Mouse (Mus musculus) heart, adult 2 months (tissue): ENCODE data around the gene Marcks. TPM values are rescaled to one million over a fixed set of nuclear protein-coding genes. Genes with fewer than 3 reads are reported as not detected.
"Not testable (repeated sequence)": the region's sequence is repeated elsewhere in the genome, so short reads cannot be mapped to it uniquely, and the experiment has no call there.

ENCODE experiments used
- DNase-seq, 2 experiments: peaks; one replicate each; pipeline ENCODE4 v3.0.0; 2021
- H3K27ac ChIP-seq: fragments of 200-600 bp; 2 replicates; pipeline ENCODE4 v1.8.1; 2022
- H3K27me3 ChIP-seq: fragments of 200-500 bp; 2 replicates; pipeline ENCODE4 v1.6.1; 2012; ENCODE audit warnings: mild to moderate bottlenecking, low read length, inconsistent platforms, mixed read lengths; ENCODE audit not compliant: control insufficient read depth, insufficient read depth
- H3K36me3 ChIP-seq: fragments of 200-500 bp; 2 replicates; pipeline ENCODE4 v1.6.1; 2012; ENCODE audit warnings: low read length, inconsistent platforms; ENCODE audit not compliant: control insufficient read depth, insufficient read depth
- H3K4me1 ChIP-seq: fragments of 200-500 bp; 2 replicates; pipeline ENCODE4 v1.6.1; 2011; ENCODE audit warnings: low read length; ENCODE audit not compliant: control insufficient read depth, insufficient read depth
- H3K4me3 ChIP-seq: fragments of 200-600 bp; 2 replicates; pipeline ENCODE4 v1.8.1; 2022
- H3K79me2 ChIP-seq: fragments of 200-500 bp; replicated peaks from 2 replicates; pipeline ENCODE4 v1.6.1; 2012; ENCODE audit warnings: mild to moderate bottlenecking, inconsistent platforms, low read length, moderate library complexity, mixed read lengths; ENCODE audit not compliant: control insufficient read depth, insufficient read depth
- H3K9ac ChIP-seq: fragments of 200-500 bp; 2 replicates; pipeline ENCODE4 v1.6.1; 2012; ENCODE audit warnings: low read depth, mild to moderate bottlenecking, control low read depth, inconsistent platforms, low read length, mixed read lengths
- CTCF ChIP-seq: fragments of 200-600 bp; IDR thresholded peaks from 2 replicates; pipeline ENCODE4 v1.8.1; 2022; ENCODE audit warnings: antibody characterized with exemption, mild to moderate bottlenecking, moderate library complexity
- EP300 ChIP-seq: fragments of 200-500 bp; IDR thresholded peaks from 2 replicates; pipeline ENCODE4 v1.6.1; 2011; ENCODE audit warnings: low read depth, low read length, control low read depth; ENCODE audit not compliant: insufficient read depth
- POLR2A ChIP-seq: fragments of 200-500 bp; IDR thresholded peaks from 2 replicates; pipeline ENCODE4 v1.6.1; 2011; ENCODE audit warnings: mild to moderate bottlenecking, low read depth, low read length, control low read depth; ENCODE audit not compliant: insufficient read depth
- WGBS: fragments of 180-500 bp; shearing (Covaris S2); methylation state at CpG from one replicate; pipeline ENCODE4 v1.1.7; 2018; 5-methylcytosine and 5-hydroxymethylcytosine counted together
- intact Hi-C: fragments of 180-260 bp; cut with DNase I; formaldehyde crosslinking; loops from one replicate; pipeline ENCODE4 v1.15.1; 2025
- polyA plus RNA-seq: library from polyadenylated mRNA; depleted of rRNA; stranded (reverse); fragments of >200 nt; gene quantifications from 2 replicates; pipeline ENCODE4 v1.2.3, GENCODE M21; 2012; rRNA removed
- total RNA-seq, 2 experiments: library from RNA; stranded (reverse); gene quantifications; 2 replicates each; pipeline ENCODE4 v1.2.3; 2021

Gene Marcks
- total and polyA plus RNA-seq, 3 experiments, result 9.7 to 32.7 (median 26.3) TPM

GRCm38 (mm10) chr10:37093306-37093705 lies 45.4 kb downstream of the Marcks start:
- no peaks in the 10 kb centered on the region for H3K36me3 ChIP-seq
- no peak overlapping the region for H3K9ac ChIP-seq
- no peak for DNase-seq
- intact Hi-C loops, result no loop called here
- H3K4me3 ChIP-seq, result no peak overlapping the region
- H3K27ac ChIP-seq, result no peak overlapping the region
- TF ChIP-seq CTCF (no peak), POLR2A (no peak), EP300 (no peak)
- no peaks in the 10 kb centered on the region for H3K27me3 ChIP-seq
- H3K79me2 ChIP-seq, result no peaks in the 10 kb centered on the region
- H3K4me1 ChIP-seq, result peaks cover 1% of the 10 kb centered on the region; the same call in 1 of the 2 replicates

- intact Hi-C loops, result no loop called here
These were observed 48.3 kb downstream of the Marcks start for GRCm38 (mm10) chr10:37090411-37090810.

GRCm38 (mm10) chr10:37084071-37084470 lies 54.6 kb downstream of the Marcks start:
- H3K27me3 ChIP-seq, intact Hi-C loops: not testable (repeated sequence)
- 89% methylated on average over 2 of the region's 2 CpGs for WGBS

More at GRCm38 (mm10) chr10:37090411-37090810, 48.3 kb downstream of the Marcks start:
- no peak for TF ChIP-seq CTCF
- TF ChIP-seq EP300, result no peak
- no peak for TF ChIP-seq POLR2A
- Histone ChIP-seq H3K4me1 (no peaks in the 10 kb centered on the region), H3K4me3 (no peak overlapping the region), H3K9ac (no peak overlapping the region), H3K27me3 (no peaks in the 10 kb centered on the region), H3K79me2 (no peaks in the 10 kb centered on the region), H3K36me3 (no peaks in the 10 kb centered on the region), H3K27ac (no peak overlapping the region)
- no peak for DNase-seq
- 69% methylated on average over 3 of the region's 3 CpGs for WGBS

More at GRCm38 (mm10) chr10:37084071-37084470, 54.6 kb downstream of the Marcks start:
- H3K79me2 ChIP-seq, H3K36me3 ChIP-seq, H3K9ac ChIP-seq, H3K27ac ChIP-seq, H3K4me3 ChIP-seq, DNase-seq, H3K4me1 ChIP-seq: not testable (repeated sequence)

Other genes with a start within 250 kb of the Marcks start
- 10 to 100 TPM; 51.6 to 52.1 TPM for gene Hdac2, start 164.4 kb downstream of the Marcks start, total RNA-seq
- gene Hdac2, start 164.4 kb downstream of the Marcks start, polyA plus RNA-seq, result 9.9 and 21.4 TPM in 2 replicates